Mouse (Mus musculus) kidney, postnatal 4 days (tissue): ENCODE measurements around the gene 4930539E08Rik.

Experiments
- DNase-seq, 2 experiments: peaks; one replicate each; pipeline ENCODE4 v3.0.0; 2021; ENCODE audit warnings: mixed read lengths in 2 of 2

Gene 4930539E08Rik

DNA sequence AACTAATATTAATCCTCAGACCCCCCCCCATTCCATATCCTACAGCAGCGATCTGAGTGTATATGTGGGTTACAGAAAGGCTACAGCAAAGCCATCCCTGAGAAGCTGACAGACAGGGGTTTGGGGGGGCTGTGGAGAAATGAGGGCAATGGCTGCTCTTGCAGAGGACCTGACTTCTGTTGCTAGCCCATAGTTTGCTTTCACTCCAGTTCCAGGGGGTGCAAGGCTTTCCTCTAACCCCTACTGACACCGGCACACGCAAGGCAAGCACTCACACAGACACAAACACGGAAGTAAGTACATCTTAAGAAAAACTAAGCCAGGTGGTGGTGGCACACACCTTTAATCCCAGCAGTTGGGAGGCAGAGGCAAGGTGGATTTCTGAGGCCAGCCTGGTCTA is 14.2 kb upstream of the 4930539E08Rik start:
- no peak for DNase-seq

DNA sequence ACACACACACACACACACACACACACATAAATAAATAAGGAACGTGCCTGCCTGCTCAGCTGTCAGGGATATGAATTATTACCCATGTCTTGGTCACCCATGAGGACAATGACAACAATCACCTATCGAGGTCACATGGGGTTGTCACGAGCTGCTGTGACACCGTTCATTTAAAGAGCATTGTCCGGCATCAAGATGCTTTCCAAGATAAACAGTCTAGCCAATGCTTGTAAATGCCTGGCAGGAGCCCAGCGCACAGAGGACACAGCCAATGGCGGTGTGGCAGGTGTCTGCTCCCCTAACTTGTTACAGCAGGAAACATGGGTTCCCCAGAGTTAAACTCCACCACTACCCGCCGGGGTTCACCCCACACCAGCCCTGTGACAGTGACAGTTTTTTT is 12.9 kb upstream of the 4930539E08Rik start:
- DNase-seq, result no peak

DNA sequence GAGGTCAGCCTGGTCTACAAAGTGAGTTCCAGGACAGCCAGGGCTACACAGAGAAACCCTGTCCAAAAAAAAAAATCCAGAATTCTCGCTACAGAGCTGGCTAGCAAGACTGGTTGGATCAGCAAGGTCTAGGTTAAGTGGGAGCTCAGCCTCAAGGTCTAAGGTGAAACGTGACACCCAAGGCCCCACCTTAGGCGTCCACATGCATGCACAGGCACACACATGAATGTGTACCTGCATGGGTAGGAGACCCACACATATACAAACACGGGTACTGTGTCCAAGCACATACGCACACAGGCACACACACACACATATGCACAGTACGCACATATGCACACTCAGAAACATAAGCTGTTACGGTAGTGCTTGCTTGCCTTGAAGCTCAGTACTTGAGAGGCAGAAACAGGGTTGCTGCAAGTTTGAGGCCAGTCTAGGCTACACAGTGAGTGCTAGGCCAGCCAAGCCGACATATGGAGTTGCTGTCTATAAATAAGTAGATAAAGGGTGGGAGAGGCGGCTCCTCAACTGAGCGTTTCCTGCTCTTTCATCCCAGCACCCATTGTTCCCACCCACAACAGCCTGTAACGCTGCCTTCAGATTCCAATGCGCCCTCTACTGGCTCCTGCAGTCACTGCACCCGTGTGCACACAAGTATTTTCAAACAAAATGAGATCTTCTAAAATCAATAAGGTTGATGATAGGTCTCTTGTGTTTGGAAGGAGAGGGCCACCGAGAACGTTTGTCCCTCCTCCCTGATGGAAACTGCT is 11.9 kb upstream of the 4930539E08Rik start:
- peak; percentile 75 to 81 for DNase-seq

DNA sequence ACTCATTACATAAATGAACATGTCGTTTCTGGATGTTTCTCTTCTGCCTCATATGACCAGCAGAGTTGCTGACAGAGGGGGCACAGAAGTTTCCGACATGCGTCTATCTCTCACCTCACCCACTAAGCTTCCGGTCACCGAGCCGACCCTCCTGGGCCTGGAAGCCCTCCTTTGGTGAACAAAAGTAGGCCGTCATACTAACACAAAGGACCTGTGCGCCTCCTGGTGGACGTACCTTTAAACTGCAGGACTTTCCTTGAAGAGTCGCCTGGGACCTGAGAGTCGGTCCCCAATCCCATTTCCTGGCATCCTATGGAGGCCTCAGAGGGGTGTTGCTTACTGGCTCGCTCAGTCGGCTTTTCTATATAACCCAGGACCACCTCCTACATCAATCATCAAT is 11.3 kb upstream of the 4930539E08Rik start:
- peak; percentile 91 to 92 for DNase-seq

DNA sequence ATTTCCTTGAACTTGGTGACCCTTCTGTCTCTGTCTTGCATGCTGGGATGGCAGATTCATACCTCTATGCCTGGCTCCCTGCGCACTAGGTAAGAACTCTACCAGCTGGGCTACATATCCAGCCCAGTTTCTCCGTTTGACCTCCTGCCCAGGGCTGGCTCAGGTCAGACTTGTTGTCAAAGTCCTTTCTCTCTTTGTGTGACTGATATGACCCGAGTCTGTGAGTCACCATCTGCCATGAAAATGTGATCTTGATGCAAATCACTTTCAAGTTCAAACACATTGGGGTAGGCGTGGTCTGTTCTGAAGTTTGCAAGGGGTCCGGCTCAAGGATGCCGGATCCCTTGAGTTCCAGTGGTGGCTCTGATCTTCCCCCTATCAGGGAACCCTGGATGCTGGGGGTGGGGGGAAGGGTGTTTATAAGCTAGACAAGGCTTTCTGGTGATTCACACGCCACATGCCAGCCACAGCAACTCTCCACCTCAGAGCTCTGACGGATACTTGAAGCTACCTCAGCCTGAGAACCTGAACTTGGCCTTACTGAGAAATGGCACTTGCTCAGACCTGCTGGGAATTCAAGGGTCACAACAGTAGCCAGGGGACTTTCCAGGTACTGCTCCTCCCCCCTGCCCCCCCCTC is 10.0 kb upstream of the 4930539E08Rik start:
- no peak for DNase-seq

DNA sequence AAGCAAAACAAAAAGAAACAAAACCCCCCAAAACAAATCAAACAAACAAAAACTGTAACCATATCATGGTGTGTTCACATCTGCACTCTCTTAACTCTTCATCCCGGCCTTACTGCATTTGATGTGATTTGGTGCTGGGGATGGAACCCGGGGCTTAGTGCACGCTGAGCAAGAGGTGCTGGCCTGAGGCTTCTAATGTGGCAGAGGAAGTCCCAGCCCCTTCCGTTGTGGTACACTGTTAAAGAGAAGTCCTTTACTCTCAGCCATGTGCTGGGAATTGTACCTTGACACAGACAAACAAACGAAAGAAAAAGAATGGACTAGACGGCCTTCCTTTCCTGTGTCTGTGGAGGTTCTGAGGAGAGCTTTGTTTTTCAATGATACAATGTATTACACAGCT is 7.0 kb upstream of the 4930539E08Rik start:
- no peak for DNase-seq

DNA sequence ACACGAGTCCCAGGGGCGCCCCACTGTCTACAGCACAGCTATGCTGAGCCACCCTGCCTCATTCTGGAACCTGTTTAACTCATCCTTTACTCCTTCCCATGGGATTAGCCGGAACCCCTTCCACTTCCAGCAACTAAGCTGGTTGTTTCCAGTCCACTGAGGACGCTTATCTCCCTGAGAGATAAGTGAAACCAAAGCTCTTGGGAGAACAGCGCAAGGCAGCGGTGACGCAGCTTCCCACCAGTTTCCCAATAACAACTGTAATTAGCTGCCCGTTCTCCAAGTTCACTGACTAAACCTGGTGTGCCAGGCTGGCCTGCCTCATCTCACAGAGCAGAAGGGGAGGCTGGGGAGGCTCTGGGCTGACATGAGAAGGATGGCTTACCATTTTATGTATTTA is 6.0 kb upstream of the 4930539E08Rik start:
- DNase-seq, result no peak

DNA sequence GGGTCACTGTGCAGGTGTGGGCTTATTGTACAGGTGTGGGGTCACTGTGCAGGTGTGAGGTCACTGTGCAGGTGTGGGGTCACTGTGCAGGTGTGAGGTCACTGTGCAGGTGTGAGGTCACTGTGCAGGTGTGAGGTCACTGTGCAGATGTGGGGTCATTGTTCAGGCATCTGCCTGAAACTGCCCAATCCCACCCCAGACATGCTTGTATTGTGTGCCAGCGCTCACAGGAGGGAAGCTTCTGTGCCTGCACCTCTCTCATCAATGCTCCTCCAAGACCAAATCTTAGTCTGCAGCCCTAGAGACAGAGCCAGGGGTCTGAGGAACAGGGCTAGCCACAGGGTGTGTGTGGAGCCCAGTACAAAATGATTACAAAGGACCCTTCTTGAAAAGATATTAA is 1.4 kb upstream of the 4930539E08Rik start:
- no peak for DNase-seq

DNA sequence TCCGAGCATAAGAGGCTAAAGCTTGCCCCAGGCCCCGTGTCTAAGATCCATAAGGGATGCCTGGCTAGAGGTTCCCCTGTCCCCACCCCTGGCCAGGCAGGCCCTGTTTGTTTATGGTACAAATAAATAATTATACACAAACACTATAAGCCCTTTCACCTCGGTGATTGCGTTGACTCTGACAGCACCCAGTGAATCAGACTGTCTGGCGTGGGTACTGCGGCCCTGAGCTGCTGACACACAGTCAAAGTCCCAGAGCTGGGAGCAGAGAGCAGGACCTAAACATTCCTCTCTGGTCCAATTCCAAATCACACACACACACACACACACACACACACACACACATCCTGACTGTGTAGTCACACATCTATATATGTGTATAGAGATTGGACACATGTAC is 1.2 kb downstream of the 4930539E08Rik start:
- no peak for DNase-seq

DNA sequence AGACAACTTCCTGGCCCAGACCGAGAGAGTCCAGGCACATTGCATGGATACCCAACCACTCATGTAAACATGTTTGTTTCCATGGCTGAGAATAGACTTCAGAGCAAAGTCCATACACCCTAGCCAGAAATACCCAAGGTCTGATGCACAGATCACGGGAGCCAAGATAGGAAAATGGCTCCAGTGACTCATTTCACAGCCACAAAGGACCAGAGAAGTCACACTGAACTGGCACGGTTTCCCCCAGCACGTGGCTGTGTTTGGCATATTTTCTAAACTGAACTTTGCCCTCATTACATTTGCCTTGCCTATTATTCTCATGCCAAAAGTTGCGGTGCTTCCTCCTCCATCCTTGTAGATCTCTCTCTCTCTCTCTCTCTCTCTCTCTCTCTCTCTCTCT is 1.9 kb downstream of the 4930539E08Rik start:
- DNase-seq, result no peak

DNA sequence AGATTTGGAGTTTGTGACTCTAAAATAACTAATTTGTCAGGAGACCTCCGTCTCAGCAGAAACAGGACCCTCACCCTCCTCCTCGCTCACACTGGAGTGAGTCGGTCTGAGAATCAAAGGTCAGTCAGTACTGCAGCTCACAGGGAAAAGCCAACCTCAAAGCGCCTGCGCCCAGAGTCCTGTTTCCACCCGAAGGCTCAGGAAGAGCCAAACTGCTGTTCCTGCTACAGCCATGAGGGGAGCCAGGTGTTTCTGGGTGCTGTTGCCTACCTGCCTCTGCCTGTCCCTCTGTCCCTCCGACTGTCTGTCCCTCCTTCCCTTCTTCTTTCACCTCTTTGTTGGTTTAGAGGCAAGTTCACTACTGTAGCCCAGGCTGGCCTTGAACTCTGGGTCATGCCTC is 5.0 kb downstream of the 4930539E08Rik start:
- DNase-seq, result peak; percentile 38 to 57

DNA sequence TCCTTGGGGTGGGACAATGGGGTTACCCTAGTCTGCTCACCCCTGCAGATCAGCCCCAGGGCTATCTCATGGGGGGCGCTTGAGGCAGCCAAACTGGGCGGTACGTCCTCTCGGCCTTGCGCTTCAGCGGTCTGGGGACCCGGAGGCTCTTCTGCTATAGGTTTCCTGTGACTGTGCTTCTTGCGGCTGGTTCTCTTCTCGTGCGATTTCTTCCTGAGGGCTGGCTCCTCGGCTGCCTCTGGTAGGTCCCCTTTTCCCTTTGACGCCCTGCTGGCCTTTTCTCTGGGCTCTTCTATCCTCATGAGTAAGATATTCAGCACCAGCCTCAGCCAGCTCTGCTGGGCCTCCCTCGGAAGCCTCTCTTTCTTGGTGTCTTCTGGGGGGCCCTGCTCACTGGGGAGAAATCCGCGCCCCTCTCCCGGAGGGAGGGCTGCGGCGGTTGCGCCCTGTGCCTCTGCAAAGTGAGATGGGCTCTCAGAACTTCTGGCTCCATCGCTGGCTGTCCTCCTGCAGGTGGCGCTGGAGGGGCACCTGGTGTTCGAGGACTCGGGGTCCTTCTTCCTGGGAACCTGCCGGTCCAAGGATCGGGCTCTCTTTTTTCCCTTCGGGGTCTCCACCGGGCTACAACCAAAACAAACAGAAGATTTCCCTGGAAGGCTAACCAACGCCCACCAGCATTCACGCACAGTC is 5.7 kb downstream of the 4930539E08Rik start:
- DNase-seq, result peak; percentile 85 to 90

DNA sequence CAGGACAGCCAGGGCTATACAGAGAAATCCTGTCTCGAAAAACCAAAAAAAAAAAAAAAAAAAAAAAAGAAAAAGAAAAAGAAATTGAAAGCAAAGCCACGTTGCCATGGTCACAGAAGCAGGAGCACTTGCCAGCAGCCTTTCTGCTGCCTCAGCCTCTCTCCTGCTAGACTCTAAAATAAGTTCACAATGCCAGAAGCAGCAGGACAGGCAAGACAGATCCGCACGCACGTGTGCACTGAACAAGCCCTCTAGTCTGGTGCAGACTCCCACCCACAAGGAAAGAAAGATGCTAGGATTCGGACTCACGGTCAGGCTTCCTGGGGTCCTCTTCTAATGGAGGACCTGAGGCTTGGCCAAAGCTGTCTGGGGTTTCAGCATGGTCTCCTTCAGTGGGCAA is 7.2 kb downstream of the 4930539E08Rik start:
- DNase-seq, result no peak

DNA sequence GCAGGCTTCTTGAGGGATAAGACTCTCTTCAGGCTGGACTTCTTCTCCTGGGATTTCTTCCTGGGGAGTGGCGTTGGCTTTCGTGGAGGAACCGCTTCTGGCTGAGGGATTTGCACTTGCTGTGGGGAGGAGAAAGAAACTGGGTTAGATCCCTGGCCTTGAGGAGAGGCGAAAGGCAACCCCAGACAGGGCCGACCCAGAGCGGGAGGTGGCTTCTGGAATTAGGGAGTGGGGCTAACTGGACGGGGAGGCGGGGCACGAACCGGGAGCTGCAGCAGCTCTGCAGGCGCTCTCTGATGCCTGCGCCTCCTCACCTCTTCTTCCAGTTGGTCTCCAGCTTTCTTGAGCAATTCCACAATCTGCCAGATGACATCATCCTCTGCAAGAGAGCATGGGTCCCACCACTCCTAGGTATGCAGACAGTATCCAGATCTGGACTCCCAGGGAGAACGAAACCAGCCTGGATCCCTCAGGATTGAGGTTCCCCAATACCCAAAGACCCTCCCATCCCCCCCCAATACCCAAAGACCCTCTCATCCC is 9.7 kb downstream of the 4930539E08Rik start:
- no peak for DNase-seq

DNA sequence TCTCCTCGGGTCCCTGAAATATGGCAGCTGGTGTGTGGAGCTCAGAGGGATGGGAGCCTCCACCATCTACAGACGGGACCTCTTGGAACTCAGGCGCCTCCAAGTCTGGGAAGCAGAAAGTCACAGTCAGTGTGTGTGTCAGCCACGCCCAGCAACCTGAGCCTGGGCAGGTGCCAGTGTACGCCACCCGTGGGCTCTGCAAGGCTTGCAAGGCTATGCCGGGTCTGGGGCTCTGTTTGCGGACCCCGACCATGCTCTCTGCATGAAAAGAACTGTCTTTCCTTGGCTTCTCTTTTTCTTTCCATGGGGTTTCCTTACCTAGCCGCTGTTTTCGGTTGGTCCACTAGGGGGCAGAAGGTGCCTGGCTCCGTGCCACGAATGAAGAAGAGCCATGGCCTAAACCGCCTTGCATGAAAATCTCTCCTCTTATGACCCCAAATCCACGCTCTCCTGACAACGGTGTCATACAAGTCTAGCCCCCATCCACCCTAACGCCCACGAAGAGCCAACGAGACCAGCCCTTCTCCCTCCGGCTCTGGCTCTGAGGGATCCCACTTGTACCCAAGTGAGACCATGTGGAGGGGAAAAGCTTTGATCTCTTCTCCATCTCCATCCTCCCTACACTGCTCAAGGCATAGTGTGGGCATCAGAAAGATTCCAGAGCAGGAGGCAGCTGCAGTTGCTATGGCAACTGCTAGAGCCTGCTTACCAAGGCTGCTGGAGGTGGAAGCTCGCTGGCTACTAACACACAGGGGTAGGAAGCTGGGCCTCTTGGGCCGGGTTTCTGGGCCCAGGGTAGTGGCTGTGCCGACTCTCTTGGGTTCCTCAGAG is 10.4 kb downstream of the 4930539E08Rik start:
- DNase-seq, result peak; percentile 79

DNA sequence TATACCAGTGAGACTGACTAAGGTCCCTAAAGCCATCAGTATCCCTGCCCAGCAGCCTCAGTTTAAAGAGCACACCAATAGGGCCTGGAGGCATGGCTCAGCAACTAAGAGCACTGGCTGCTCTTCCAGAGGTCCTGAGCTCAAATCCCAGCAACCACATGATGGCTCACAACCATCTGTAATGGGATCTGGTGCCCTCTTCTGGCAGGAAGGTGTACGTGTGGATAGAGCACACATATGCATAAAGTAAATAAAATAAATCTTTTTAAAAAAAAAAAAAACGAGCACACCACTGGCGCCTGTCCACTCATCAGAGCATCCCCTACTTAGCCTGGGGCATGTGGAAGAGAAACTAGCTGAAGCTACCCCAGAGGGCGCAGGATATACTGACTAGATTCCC is 13.6 kb downstream of the 4930539E08Rik start:
- DNase-seq, result no peak

DNA sequence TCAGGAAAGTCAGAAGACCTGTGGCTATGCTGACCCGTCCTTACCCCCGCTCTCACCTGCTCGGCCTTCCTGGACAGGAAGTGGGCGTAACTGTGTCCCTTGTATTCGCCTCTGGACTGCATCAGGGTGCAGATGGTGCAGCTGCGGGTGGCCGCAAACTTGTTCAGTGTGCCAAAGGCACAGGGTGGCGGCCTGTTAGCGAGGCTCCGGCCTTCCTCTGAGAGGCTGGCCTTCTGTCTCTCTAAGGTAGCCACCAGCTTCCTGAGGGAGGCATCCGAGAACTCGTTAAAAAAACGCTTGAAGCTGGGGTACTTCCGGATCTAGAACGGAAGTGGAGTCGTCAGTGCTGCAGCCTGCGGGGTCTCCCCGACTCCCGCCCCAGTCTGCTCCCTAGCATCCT is 15.7 kb downstream of the 4930539E08Rik start:
- no peak for DNase-seq

DNA sequence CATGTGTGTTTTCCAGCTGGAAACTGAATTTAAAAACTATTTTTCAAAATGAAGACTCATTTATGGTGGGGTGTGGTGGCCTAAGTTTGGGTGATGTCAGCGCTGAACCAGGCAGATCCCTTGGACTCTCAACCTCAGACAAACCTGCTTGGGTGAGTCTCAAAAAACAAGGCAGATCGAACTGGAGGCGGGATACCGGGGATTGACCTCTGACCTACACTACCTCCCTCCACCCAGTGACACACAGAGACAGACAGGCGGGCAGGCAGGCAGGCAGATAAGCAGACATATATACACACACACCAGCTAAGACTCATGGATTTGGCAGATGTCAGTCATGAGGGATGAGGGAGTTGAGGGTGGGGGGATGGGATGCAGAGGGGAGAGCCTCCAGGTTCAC is 16.9 kb downstream of the 4930539E08Rik start:
- DNase-seq, result no peak

DNA sequence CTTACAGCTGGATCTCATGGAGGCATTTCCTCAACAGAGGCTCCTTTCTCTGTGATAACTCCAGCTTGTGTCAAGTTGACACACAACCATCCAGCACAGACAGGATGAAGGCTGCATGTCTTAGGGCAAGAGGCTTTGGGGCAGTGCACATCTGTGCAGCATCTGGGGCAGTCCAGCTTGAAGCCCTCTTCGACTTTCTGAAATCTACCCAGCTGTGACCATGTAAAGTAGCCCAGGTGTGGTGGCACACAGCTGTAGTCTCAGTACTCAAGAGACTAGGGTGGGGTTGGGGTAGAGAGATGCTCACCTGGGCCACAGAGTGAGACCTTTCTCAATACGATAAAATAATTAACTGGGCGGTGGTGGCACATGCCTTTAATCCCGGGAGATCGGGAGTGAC is 17.3 kb downstream of the 4930539E08Rik start:
- DNase-seq, result no peak

DNA sequence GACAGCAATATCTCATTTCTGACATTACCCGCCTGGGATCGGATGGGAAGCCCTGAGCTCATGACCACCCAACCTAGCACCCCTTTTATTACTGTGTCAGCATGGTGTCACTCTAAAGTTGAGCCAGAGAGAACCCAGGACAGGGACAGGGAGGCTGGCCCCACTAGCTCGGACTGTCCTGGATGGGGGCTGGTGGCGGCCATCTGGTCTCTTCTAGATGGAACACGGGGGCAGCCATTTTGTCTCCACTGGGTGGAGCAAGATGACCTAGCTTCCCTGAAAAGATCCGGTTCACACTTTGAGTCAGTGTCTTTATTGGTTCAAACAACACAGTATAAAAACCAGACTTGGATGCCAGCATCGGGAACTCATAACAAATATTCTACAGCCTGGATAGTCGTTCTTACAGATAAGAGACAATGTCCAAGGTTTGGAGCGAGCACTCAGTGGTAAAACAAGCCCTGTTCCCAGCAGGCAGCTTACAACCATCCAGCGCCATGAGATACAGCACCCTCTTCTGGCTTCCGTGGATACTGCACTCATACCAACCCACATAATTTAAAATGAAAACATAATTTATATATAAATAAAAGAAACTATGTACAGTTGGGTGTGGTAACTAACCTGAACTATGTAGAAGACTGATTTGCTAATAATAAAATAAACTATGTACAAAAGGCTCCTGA is 18.9 kb downstream of the 4930539E08Rik start:
- no peak for DNase-seq

DNA sequence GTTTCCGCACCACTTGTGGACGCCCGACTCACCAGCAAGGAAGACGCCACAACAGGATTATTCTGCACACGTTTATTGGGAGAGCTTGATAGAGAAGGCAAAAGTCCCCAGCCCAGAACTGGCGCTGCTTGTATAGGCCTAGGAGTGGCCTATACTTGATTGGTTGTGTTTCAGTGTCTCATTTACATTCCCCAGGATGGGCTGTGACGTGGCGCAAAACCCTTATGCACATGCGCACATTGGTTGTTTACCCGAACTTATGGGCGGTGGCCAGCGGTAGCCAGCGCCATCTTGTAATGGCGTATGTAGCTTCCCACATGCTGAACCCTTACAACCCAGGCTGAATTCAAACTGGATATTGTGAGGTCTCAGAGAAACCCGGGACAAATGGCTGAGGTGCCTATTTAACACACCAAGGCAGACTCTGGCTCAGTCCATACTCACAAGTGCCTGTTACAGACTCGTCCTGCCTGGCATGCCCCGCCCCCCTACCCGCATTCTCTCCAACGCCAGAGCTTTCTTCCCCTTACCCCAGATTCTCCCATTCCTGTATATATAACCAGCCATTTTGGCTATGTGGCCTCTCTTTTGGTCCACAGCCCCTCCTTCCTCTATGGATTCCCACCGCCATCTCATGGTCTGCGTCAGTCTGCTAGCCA is 19.8 kb downstream of the 4930539E08Rik start:
- no peak for DNase-seq
